Comparison of ENCODE assay signal across 9 mouse cellular contexts in genomic region chr5:17271722-17272479, GRCm38 (mm10).
A peak's percentile ranks its signal among the peaks of the same experiment; 100 is the strongest.
DNase-seq lines count a peak whose midpoint lies in the region; ATAC-seq and TF ChIP-seq lines count a peak whose summit lies in the region.
"Had no signal": no experiment of that assay in that cellular context is flagged by ENCODE, and none has a peak within 500 bp of the region (broad histone marks: within the 10 kb centered on the region; RNA-seq: fewer than 3 reads in every experiment).

No protein-coding gene starts in this region.

- DNase-seq in midbrain, embryonic 14.5 days = peak; percentile 4
- no peak for DNase-seq in midbrain, embryonic 10.5 days (ENCODE audit: low spot score)
- DNase-seq in large intestine, adult 2 months (ENCODE audit: low read depth, low spot score) = peak; percentile 95
- no peak for DNase-seq in right cerebral cortex, postnatal 4 days
- DNase-seq: liver, embryonic 13.5 days had no signal

- 84% methylated on average over 3 of the region's 3 CpGs for WGBS in midbrain, embryonic 14.5 days
- 86% methylated on average over 3 of the region's 3 CpGs for WGBS in midbrain, embryonic 10.5 days
- 34% methylated on average over 3 of the region's 3 CpGs for WGBS in intestine, postnatal 0 days
- 24% methylated on average over 3 of the region's 3 CpGs for WGBS in large intestine, adult 2 months
- 43% methylated on average over 3 of the region's 3 CpGs for WGBS in stomach, embryonic 16.5 days
- WGBS in heart, embryonic 11.5 days (ENCODE audit: insufficient replicate concordance) = 80% methylated on average over 3 of the region's 3 CpGs

- H3K9ac ChIP-seq in midbrain, embryonic 14.5 days (replicated peaks; ENCODE audit: low read length) = no peak overlapping the region
- H3K9ac ChIP-seq in intestine, postnatal 0 days (ENCODE audit: low read depth, low read length) = no peak overlapping the region
- H3K9ac ChIP-seq in stomach, embryonic 16.5 days (ENCODE audit: low read length) = no peak overlapping the region
- no peak overlapping the region for H3K9ac ChIP-seq in heart, embryonic 11.5 days (ENCODE audit: low read depth, low read length)
- H3K9ac ChIP-seq: liver, embryonic 13.5 days had no signal

- ATAC-seq in midbrain, embryonic 14.5 days (ENCODE audit: low FRiP score, low TSS enrichment) = no peak
- peak; percentile 97 for ATAC-seq in intestine, postnatal 0 days
- ATAC-seq in stomach, embryonic 16.5 days (ENCODE audit: insufficient read depth, low FRiP score) = peak; percentile 93
- no peak for ATAC-seq in heart, embryonic 11.5 days (replicated peaks; ENCODE audit: insufficient number of reproducible peaks, low FRiP score, low TSS enrichment)
- no peak for ATAC-seq in erythroid progenitor cell, adult 5-6 weeks (replicated peaks; ENCODE audit: low FRiP score, poor library complexity, severe bottlenecking)

- H3K27me3 ChIP-seq in midbrain, embryonic 14.5 days (ENCODE audit: control insufficient read depth, insufficient read depth, low read length) = no peaks in the 10 kb centered on the region
- H3K27me3 ChIP-seq in midbrain, embryonic 10.5 days (ENCODE audit: low read depth, poor library complexity, severe bottlenecking) = no peaks in the 10 kb centered on the region
- no peaks in the 10 kb centered on the region for H3K27me3 ChIP-seq in intestine, postnatal 0 days (replicated peaks; ENCODE audit: control insufficient read depth, insufficient read depth, low read length)
- no peaks in the 10 kb centered on the region for H3K27me3 ChIP-seq in stomach, embryonic 16.5 days (ENCODE audit: control insufficient read depth, insufficient read depth, low read length)
- no peaks in the 10 kb centered on the region for H3K27me3 ChIP-seq in heart, embryonic 11.5 days (ENCODE audit: control insufficient read depth, insufficient read depth, low read length)
- H3K27me3 ChIP-seq: liver, embryonic 13.5 days had no signal

- H3K9me3 ChIP-seq in midbrain, embryonic 14.5 days (ENCODE audit: control insufficient read depth, low read length) = no peaks in the 10 kb centered on the region
- H3K9me3 ChIP-seq in midbrain, embryonic 10.5 days (replicated peaks) = no peaks in the 10 kb centered on the region
- H3K9me3 ChIP-seq in intestine, postnatal 0 days (ENCODE audit: control insufficient read depth) = no peaks in the 10 kb centered on the region
- no peaks in the 10 kb centered on the region for H3K9me3 ChIP-seq in stomach, embryonic 16.5 days (replicated peaks; ENCODE audit: control insufficient read depth, low read length)
- H3K9me3 ChIP-seq in heart, embryonic 11.5 days (replicated peaks; ENCODE audit: control insufficient read depth, low read length) = no peaks in the 10 kb centered on the region
- H3K9me3 ChIP-seq: liver, embryonic 13.5 days had no signal

- H3K4me3 ChIP-seq in midbrain, embryonic 14.5 days (replicated peaks; ENCODE audit: low read depth, low read length) = no peak overlapping the region
- H3K4me3 ChIP-seq in midbrain, embryonic 10.5 days = no peak overlapping the region
- no peak overlapping the region for H3K4me3 ChIP-seq in intestine, postnatal 0 days (ENCODE audit: low read depth, low read length)
- H3K4me3 ChIP-seq in stomach, embryonic 16.5 days (replicated peaks; ENCODE audit: low read length) = no peak overlapping the region
- no peak overlapping the region for H3K4me3 ChIP-seq in heart, embryonic 11.5 days (ENCODE audit: low read depth, low read length)
- H3K4me3 ChIP-seq: liver, embryonic 13.5 days had no signal

- no peak for TF ChIP-seq CTCF in intestine, postnatal 0 days (IDR thresholded peaks at IDR 0.05; ENCODE audit: low read depth)

- H3K36me3 ChIP-seq in midbrain, embryonic 14.5 days (ENCODE audit: control insufficient read depth, insufficient read depth, low read length) = no peaks in the 10 kb centered on the region
- H3K36me3 ChIP-seq in midbrain, embryonic 10.5 days = no peaks in the 10 kb centered on the region
- no peaks in the 10 kb centered on the region for H3K36me3 ChIP-seq in intestine, postnatal 0 days (ENCODE audit: control insufficient read depth, insufficient read depth)
- no peaks in the 10 kb centered on the region for H3K36me3 ChIP-seq in stomach, embryonic 16.5 days (ENCODE audit: control insufficient read depth, insufficient read depth, low read length)
- no peaks in the 10 kb centered on the region for H3K36me3 ChIP-seq in heart, embryonic 11.5 days (ENCODE audit: control insufficient read depth, insufficient read depth, low read length)
- H3K36me3 ChIP-seq: liver, embryonic 13.5 days had no signal

- H3K27ac ChIP-seq in midbrain, embryonic 14.5 days (replicated peaks; ENCODE audit: low read depth, low read length) = no peak overlapping the region
- no peak overlapping the region for H3K27ac ChIP-seq in midbrain, embryonic 10.5 days (replicated peaks)
- H3K27ac ChIP-seq in intestine, postnatal 0 days (ENCODE audit: low read depth, low read length) = peak overlapping the region; percentile 28; the same call in 1 of the 2 replicates
- peak overlapping the region; percentile 89 for H3K27ac ChIP-seq in stomach, embryonic 16.5 days (ENCODE audit: low read length)
- H3K27ac ChIP-seq in heart, embryonic 11.5 days (ENCODE audit: low read depth, low read length) = no peak overlapping the region
- H3K27ac ChIP-seq: liver, embryonic 13.5 days had no signal

- no peaks in the 10 kb centered on the region for H3K4me1 ChIP-seq in midbrain, embryonic 14.5 days (ENCODE audit: control insufficient read depth, insufficient read depth, low read length)
- no peaks in the 10 kb centered on the region for H3K4me1 ChIP-seq in midbrain, embryonic 10.5 days
- no peaks in the 10 kb centered on the region for H3K4me1 ChIP-seq in intestine, postnatal 0 days (replicated peaks; ENCODE audit: control insufficient read depth, insufficient read depth, low read length)
- no peaks in the 10 kb centered on the region; the same call in 1 of the 2 replicates for H3K4me1 ChIP-seq in stomach, embryonic 16.5 days (ENCODE audit: control insufficient read depth, insufficient read depth, low read length)
- H3K4me1 ChIP-seq in heart, embryonic 11.5 days (ENCODE audit: control insufficient read depth, insufficient read depth, low read length) = no peaks in the 10 kb centered on the region
- H3K4me1 ChIP-seq: liver, embryonic 13.5 days had no signal

- H3K4me2 ChIP-seq in midbrain, embryonic 14.5 days (ENCODE audit: low read length) = no peak overlapping the region
- no peak overlapping the region for H3K4me2 ChIP-seq in intestine, postnatal 0 days (replicated peaks; ENCODE audit: low read depth)
- H3K4me2 ChIP-seq in stomach, embryonic 16.5 days (ENCODE audit: low read depth, low read length) = no peak overlapping the region
- H3K4me2 ChIP-seq in heart, embryonic 11.5 days = no peak overlapping the region
- H3K4me2 ChIP-seq: liver, embryonic 13.5 days had no signal

Comparison
In these comparisons a context has a peak if more than half of its experiments do, and no peak if none do; other contexts are left out.
1. DNase-seq: peak in midbrain, embryonic 14.5 days (single experiment) and large intestine, adult 2 months (single experiment); none in midbrain, embryonic 10.5 days (single experiment) and right cerebral cortex, postnatal 4 days (single experiment).
2. ATAC-seq: peak in intestine, postnatal 0 days (single experiment) and stomach, embryonic 16.5 days (single experiment); none in midbrain, embryonic 14.5 days (single experiment), heart, embryonic 11.5 days (single experiment) and erythroid progenitor cell, adult 5-6 weeks (single experiment).
3. H3K27ac ChIP-seq: peak in intestine, postnatal 0 days (single experiment) and stomach, embryonic 16.5 days (single experiment); none in midbrain, embryonic 14.5 days (single experiment), midbrain, embryonic 10.5 days (single experiment) and heart, embryonic 11.5 days (single experiment).